Mouse (Mus musculus): ENCODE data around the gene Nek10. TPM values are rescaled to one million over a fixed set of nuclear protein-coding genes. Genes with fewer than 3 reads are reported as not detected.

The Nek10 gene
- polyA plus RNA-seq, 1 experiment = 0.01 TPM

DNA sequence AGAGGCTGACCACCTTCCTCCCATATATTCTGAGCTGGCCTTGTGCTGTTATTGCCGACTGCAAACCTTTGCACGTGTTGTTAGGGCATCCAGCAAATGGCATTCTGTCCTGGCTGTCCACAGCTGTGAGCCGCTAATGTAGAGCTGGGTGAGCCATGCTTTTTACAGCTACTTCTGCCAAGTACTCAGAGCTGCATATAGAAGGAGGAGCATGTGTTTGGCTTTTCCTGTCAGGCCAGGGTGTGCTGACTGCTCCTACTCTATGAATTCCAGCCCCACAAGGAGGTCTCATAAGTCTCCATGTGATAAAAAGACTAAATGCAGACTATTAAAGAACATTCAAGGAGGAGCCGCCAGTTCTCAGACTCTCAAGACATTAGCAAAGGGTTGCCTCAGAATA, 34.4 kb downstream of the Nek10 start:
- no peak for TF ChIP-seq POLR2A (IDR thresholded peaks at IDR 0.05; ENCODE audit: control insufficient read depth, extremely low read depth, insufficient read depth, low read length, poor library complexity)
- no peak for TF ChIP-seq CTCF (IDR thresholded peaks at IDR 0.05; ENCODE audit: borderline replicate concordance, control insufficient read depth, extremely low read depth, insufficient read depth, low read length, poor library complexity)
- H3K27ac ChIP-seq (ENCODE audit: control insufficient read depth, insufficient read depth, low read length) = no peak overlapping the region
- H3K36me3 ChIP-seq (ENCODE audit: control insufficient read depth, insufficient read depth, low read length) = no peaks in the 10 kb centered on the region
- WGBS = 86% methylated on average over 4 of the region's 4 CpGs
- DNase-seq = no peak
- no peak overlapping the region for H3K4me3 ChIP-seq (ENCODE audit: control insufficient read depth, insufficient read depth, low read length)
- H3K27me3 ChIP-seq (ENCODE audit: control insufficient read depth, insufficient read depth, low read length) = no peaks in the 10 kb centered on the region
- no peaks in the 10 kb centered on the region for H3K4me1 ChIP-seq (replicated peaks; ENCODE audit: control insufficient read depth, insufficient read depth, low read length)

DNA sequence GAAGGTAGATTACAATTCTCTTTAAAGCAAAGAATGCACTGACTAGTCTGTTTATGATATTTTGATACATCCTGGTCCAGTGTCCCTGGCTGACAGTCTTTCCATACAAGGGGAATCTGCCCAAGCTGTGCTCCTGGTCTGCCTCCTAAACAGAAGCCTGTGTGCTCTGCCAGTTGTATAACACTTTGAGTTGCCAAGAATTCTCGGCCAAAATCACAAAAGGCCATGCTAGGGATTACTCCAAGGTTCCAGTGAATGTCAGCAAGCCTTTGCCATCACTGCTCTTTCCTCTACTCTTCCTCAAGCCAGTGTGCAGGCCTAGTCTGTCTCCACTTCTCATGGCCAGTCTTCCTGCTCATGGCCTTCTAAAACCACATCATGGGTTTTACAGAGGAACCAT, 34.9 kb downstream of the Nek10 start:
- H3K27ac ChIP-seq (ENCODE audit: control insufficient read depth, insufficient read depth, low read length) = no peak overlapping the region
- no peaks in the 10 kb centered on the region for H3K36me3 ChIP-seq (ENCODE audit: control insufficient read depth, insufficient read depth, low read length)
- H3K4me1 ChIP-seq (replicated peaks; ENCODE audit: control insufficient read depth, insufficient read depth, low read length) = no peaks in the 10 kb centered on the region
- no peak for DNase-seq
- WGBS = 76% methylated on average over 1 of the region's 1 CpGs
- H3K4me3 ChIP-seq (ENCODE audit: control insufficient read depth, insufficient read depth, low read length) = no peak overlapping the region
- no peak for TF ChIP-seq CTCF (IDR thresholded peaks at IDR 0.05; ENCODE audit: borderline replicate concordance, control insufficient read depth, extremely low read depth, insufficient read depth, low read length, poor library complexity)
- no peak for TF ChIP-seq POLR2A (IDR thresholded peaks at IDR 0.05; ENCODE audit: control insufficient read depth, extremely low read depth, insufficient read depth, low read length, poor library complexity)
- H3K27me3 ChIP-seq (ENCODE audit: control insufficient read depth, insufficient read depth, low read length) = no peaks in the 10 kb centered on the region

DNA sequence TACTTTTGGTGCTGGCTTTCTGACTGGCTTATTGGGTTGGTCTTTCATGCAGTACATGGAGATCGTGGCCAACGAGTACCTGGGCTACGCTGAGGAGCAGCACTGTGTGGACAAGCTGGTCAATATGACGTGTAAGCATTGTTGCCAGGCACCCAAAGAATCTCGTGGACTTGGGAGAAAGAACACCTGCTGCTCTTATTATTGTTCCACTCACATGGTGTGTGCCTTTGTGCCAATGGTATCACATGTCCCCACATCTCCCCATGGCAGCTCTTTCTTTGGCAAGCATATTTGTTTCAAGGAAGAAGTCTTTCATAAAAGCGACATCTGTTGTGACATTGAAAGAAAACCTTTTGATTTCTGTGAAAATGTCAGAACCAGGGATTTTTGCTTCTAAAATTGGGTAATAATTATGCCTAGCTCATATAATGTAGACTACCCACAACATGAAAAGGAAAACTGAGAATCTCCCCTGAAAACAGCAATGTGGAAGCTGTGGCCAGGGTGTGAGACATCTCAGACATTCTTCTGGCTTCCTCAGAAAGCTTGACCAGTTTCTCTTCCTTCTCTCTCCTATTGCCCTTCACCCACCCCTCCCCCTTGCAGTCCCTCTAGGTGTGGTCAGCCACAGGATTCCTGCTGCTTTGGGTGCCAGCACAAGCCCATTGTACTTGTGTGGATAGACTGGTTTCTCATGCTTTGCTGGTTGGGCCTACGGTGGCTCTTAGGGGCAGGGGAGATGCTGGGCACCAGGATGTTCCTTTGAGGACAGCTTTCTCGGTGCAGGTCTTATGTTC, 39.7 kb downstream of the Nek10 start:
- no peaks in the 10 kb centered on the region for H3K4me1 ChIP-seq (replicated peaks; ENCODE audit: control insufficient read depth, insufficient read depth, low read length)
- H3K4me3 ChIP-seq (ENCODE audit: control insufficient read depth, insufficient read depth, low read length) = no peak overlapping the region
- DNase-seq = no peak
- no peak overlapping the region for H3K27ac ChIP-seq (ENCODE audit: control insufficient read depth, insufficient read depth, low read length)
- WGBS = 87% methylated on average over 8 of the region's 8 CpGs
- no peaks in the 10 kb centered on the region for H3K27me3 ChIP-seq (ENCODE audit: control insufficient read depth, insufficient read depth, low read length)
- TF ChIP-seq POLR2A (IDR thresholded peaks at IDR 0.05; ENCODE audit: control insufficient read depth, extremely low read depth, insufficient read depth, low read length, poor library complexity) (no peak), CTCF (IDR thresholded peaks at IDR 0.05; ENCODE audit: borderline replicate concordance, control insufficient read depth, extremely low read depth, insufficient read depth, low read length, poor library complexity) (no peak)
- H3K36me3 ChIP-seq (ENCODE audit: control insufficient read depth, insufficient read depth, low read length) = no peaks in the 10 kb centered on the region

DNA sequence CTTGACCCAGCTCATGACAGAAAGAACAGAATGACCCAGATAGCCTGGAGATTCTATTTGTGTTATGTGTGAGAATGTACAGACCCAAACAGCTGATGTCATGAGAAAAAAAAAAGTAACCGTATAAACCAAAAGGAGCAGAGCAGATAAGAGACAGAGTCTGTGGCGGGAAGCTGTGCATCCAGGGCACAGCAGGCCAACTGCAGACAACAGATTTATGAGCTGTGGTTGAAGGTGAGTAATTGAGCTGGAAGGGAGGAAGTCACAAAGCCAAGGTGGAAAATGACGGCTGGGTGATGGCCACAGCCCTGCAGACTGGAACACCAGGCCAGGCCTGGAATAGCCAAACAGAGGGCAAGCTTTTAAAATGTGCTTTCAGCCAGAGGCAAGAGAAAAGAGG, 49.6 kb downstream of the Nek10 start:
- Histone ChIP-seq H3K27me3 (ENCODE audit: control insufficient read depth, insufficient read depth, low read length) (no peaks in the 10 kb centered on the region), H3K4me3 (ENCODE audit: control insufficient read depth, insufficient read depth, low read length) (no peak overlapping the region), H3K4me1 (replicated peaks; ENCODE audit: control insufficient read depth, insufficient read depth, low read length) (no peaks in the 10 kb centered on the region), H3K36me3 (ENCODE audit: control insufficient read depth, insufficient read depth, low read length) (no peaks in the 10 kb centered on the region), H3K27ac (ENCODE audit: control insufficient read depth, insufficient read depth, low read length) (no peak overlapping the region)
- no peak for TF ChIP-seq POLR2A (IDR thresholded peaks at IDR 0.05; ENCODE audit: control insufficient read depth, extremely low read depth, insufficient read depth, low read length, poor library complexity)
- TF ChIP-seq CTCF (IDR thresholded peaks at IDR 0.05; ENCODE audit: borderline replicate concordance, control insufficient read depth, extremely low read depth, insufficient read depth, low read length, poor library complexity) = no peak
- no peak for DNase-seq
- 39% methylated on average over 3 of the region's 3 CpGs for WGBS

DNA sequence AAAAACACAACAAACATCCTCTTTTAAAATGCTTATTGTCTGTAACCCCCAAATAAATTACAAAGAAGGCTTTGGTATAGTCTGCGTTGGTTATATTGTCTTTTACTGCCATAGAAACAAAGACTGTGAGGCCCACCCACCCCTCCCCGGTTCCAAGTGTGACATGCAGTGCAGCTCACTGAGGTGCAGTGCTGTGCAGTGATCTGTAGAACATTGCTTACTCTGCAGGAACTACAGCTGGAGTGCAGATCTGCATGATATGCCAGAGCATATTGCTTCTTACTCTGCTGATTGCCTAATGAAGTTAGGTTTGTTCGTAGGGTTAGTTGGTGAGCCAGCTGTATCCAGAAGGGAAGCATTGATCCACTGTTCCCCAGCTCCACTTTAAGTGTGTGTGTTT, 57.1 kb downstream of the Nek10 start:
- Histone ChIP-seq H3K4me3 (ENCODE audit: control insufficient read depth, insufficient read depth, low read length) (no peak overlapping the region), H3K4me1 (replicated peaks; ENCODE audit: control insufficient read depth, insufficient read depth, low read length) (peaks cover 2% of the 10 kb centered on the region; the same call in 1 of the 2 replicates), H3K27ac (ENCODE audit: control insufficient read depth, insufficient read depth, low read length) (no peak overlapping the region), H3K27me3 (ENCODE audit: control insufficient read depth, insufficient read depth, low read length) (no peaks in the 10 kb centered on the region), H3K36me3 (ENCODE audit: control insufficient read depth, insufficient read depth, low read length) (no peaks in the 10 kb centered on the region)
- no peak for TF ChIP-seq POLR2A (IDR thresholded peaks at IDR 0.05; ENCODE audit: control insufficient read depth, extremely low read depth, insufficient read depth, low read length, poor library complexity)
- WGBS = 89% methylated on average over 3 of the region's 3 CpGs
- DNase-seq = no peak

DNA sequence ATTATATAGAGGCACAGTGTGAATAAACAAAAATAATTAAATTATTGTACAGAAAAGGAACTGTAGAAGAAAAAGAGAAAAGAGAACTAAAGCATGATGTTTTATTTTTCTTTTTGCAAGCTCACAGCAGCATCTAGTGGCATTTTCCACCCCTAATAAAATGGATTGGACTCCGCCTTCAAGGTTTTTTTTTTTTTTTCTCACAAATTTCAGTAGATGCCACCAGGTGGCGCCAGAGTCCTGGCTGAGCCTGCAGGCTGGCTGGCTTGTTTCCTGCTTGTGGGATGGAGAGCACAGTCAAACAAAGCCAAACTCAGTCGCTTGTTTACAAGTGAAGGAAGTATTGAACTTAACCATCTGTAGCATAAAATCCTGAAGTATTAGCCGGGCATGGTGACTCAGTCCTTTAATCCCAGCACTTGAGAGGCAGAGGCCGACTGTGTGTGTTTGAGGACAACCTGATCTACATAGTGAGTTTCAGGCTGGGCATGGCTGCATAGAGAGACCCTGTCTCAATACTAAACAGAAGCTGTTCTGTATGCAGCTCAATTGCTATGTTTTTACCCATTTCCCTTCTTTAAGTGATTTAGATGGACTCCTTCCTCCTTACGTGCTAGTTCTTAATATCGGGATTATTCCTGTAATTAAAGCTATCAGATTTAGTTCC, 60.6 kb downstream of the Nek10 start:
- Histone ChIP-seq H3K4me1 (replicated peaks; ENCODE audit: control insufficient read depth, insufficient read depth, low read length) (peaks cover 2% of the 10 kb centered on the region; the same call in 1 of the 2 replicates), H3K36me3 (ENCODE audit: control insufficient read depth, insufficient read depth, low read length) (no peaks in the 10 kb centered on the region), H3K4me3 (ENCODE audit: control insufficient read depth, insufficient read depth, low read length) (no peak overlapping the region)

More for the DNA sequence above, 60.6 kb downstream of the Nek10 start:
- Histone ChIP-seq H3K27me3 (ENCODE audit: control insufficient read depth, insufficient read depth, low read length) (no peaks in the 10 kb centered on the region), H3K27ac (ENCODE audit: control insufficient read depth, insufficient read depth, low read length) (no peak overlapping the region)
- DNase-seq = peak; percentile 71
- WGBS = 33% methylated on average over 7 of the region's 7 CpGs
- TF ChIP-seq CTCF (IDR thresholded peaks at IDR 0.05; ENCODE audit: borderline replicate concordance, control insufficient read depth, extremely low read depth, insufficient read depth, low read length, poor library complexity) (peak; percentile 81), POLR2A (IDR thresholded peaks at IDR 0.05; ENCODE audit: control insufficient read depth, extremely low read depth, insufficient read depth, low read length, poor library complexity) (no peak)

All from thymus, adult 2 months (tissue).